Mouse (Mus musculus): Measurements from ENCODE around the gene Faap20. TPM values are rescaled to one million over a fixed set of nuclear protein-coding genes. Genes with fewer than 3 reads are reported as not detected.

Faap20 gene
- total and polyA plus RNA-seq, 3 experiments: 40.3 to 106 (median 57.3) TPM

GRCm38 (mm10) chr4:155220213-155221100 is 29.1 kb upstream of the Faap20 start:
- peak; percentile 61 for DNase-seq

- DNase-seq: peak; percentile 25
Measured at GRCm38 (mm10) chr4:155221106-155221505, 28.5 kb upstream of the Faap20 start.

- DNase-seq: peak; percentile 88
Measured at GRCm38 (mm10) chr4:155221599-155222551, 27.7 kb upstream of the Faap20 start.

- DNase-seq: no peak
Measured at GRCm38 (mm10) chr4:155222552-155222840, 27.1 kb upstream of the Faap20 start, which contains the start of gene Ski. Gene Ski (minus strand): TSS chr4:155222592.

GRCm38 (mm10) chr4:155222841-155223593 is 26.6 kb upstream of the Faap20 start:
- DNase-seq: peak; percentile 99

DNA sequence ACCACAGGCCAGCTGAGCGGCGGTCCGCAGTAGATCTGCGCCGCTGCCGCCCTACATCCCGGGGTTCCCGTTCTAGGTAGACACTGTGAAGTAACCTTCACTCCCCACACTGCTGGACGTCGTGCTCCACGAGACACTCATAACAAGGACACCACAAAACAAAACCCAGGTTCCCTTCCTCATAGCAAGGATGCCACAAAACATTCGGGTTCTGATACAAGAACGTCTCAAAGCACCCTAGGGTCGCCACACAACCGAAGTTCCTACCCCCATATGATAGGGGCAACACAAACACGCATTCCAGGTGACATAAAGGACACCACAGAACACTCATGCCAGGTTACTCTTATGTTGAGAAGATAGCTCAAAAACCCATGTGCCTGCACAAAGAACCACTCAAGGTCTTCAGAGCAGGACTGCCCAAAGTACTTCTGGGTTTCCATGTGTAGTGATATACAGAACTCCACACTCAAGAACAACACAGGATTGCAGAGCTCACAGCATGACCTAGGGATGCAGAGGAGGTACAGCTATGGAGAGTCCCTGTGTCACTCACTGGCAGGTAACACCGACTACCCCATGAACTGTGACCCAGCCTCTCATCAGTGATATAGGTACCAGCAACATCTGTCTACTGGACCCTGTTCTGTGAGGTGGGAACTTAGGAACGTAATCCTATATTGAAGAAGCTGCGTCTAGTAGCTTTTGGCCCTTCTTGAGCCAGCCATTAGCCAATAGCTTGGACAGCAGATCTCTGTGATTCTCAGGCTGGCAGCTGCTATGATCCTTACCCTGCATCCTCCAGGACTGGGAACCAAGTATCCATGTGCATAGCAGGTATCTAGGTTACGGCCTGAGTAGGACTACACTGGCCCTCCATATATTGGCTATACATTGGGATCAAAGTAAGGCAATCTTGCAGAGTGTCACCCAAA is 25.7 kb upstream of the Faap20 start:
- no peak for DNase-seq

- no peak for DNase-seq
Measured at GRCm38 (mm10) chr4:155225918-155226317, 23.7 kb upstream of the Faap20 start.

DNA sequence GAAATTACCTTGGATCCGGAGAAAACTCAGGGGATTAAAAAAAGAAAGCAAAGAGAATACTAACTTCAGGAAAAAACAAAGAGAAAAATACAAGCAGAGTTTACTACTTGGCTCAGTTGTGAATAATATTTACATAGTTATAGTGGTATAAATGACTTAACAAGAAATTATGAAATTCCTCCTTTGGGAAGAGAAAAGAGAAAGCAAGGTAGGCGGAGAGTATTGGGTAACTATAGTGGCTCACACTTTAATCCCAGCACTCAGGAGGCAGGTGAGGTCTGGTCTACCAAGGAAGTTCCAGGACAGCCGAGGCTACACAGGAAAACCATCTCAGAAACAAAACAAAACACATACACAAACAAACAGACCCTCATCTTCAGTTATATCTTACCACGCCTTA is 21.6 kb upstream of the Faap20 start:
- DNase-seq: no peak

DNA sequence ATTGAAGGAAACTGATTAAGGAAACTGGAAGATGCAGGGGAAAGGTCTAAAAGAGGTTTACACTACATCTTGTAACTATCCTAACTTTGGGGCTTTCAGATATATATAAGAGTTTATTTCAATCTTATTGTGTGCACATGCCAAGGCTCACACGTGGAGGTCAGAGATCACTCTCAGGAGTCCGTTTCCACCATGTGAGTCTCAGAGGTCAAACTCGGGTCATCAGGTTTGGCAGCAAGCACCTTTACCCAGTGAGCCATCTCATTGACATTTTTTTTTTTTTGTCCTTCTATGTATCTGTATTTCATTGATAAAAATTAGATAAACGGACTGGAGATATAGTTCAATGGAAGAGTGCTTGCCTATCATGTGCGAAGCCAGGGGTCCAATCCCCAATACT is 21.1 kb upstream of the Faap20 start:
- DNase-seq: no peak

DNA sequence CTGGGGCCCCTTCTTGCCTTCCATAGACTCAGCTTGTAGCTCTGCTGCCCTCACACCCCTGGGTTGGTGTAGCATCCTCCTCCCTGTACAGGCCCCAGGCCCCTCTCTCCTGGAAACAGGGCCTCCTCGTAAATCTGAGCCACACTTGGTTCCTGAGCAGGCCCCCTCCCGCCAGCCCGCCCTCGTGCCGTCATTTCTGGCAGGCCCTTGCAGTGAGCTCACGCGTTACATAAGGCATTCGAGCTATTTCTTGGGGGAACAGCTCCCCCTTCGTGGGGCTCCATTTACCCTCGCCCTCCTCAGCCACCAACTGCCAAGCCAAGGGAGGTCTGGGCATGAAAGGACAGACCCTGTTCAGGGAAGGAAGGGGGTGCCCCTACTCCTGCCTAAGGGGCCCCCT is 15.7 kb upstream of the Faap20 start:
- DNase-seq: peak; percentile 80

- DNase-seq: no peak
Measured at GRCm38 (mm10) chr4:155234371-155235310, 15.0 kb upstream of the Faap20 start.

- DNase-seq: peak; percentile 91
Measured at GRCm38 (mm10) chr4:155235311-155236119, 14.1 kb upstream of the Faap20 start.

DNA sequence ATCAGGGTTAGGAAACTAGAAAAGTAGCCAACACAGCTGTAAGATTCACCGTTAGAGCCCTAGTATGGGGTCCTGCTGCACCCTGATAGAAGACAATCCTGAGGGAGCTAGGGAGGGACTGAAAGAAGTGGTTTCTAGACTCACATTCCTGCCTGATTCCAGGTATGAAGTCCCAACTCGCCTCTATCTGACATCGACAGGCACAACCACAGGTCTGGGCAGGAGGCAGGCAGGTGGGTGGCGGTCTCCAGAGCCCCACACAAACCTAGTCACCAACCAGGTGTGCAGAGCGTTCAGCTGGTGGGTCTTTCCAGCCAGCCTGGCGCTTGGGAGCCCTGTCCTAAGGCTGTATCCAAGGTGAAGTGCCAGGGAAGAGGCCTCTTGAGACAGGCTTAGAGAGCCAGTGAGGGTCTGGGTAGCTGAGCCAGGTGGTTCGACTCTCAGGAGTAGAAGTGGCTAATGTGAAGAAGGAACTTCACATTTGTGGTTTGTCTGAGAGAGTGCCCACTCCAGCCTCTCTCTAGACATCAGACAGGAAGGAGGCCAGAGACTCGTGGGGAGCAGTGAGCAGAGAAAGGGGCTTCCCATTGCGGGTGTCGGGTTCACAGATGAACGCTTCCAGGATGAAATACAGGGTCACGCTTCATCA is 12.7 kb upstream of the Faap20 start:
- DNase-seq: no peak

DNA sequence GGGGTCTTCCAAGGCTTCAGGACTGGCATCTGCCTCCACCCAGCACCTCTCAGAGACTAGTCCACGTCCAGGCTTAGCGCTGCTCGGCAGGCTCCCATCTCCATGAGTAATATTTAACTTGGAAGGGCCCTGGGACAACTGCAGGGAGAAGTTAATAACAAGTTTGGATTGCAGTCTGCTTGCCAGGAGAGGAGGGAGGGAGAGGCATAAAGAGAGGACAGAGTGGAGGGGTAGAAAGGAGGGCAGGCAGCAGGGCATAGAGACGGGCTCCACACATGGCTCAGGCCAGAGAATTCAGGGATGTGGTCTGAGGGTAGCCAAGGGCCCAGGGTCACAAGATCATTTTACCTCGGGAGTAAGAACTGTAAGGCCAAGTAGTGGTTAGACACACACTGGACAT is 11.3 kb upstream of the Faap20 start:
- no peak for DNase-seq

- DNase-seq: no peak
Measured at GRCm38 (mm10) chr4:155239494-155239893, 10.1 kb upstream of the Faap20 start.

GRCm38 (mm10) chr4:155241789-155242188 is 7.8 kb upstream of the Faap20 start:
- DNase-seq: no peak

DNA sequence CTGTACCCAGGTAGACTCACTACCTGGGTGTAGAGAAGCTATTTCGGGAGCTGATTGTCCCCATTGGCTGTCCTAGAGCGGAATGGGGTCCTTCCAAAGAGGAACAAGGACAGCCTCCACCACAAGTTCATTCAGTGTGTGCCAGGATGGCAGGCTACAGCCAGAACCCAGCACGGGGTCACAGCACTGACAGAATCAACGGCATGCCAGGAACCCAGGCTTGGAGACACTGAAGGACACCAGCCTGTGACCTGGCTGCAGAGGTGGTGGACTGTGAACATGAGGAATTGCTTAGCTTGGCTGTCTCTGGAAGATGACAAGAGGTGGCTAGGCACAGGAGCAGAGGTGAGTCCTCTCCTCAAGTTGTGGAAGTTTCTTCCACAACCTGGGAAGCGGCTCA is 7.3 kb upstream of the Faap20 start:
- DNase-seq: no peak

- no peak for DNase-seq
Measured at GRCm38 (mm10) chr4:155243233-155243632, 6.4 kb upstream of the Faap20 start.
